Mouse (Mus musculus) forebrain, embryonic 10.5 days (tissue): ENCODE measurements around the gene Lrrc10. TPM values are rescaled to one million over a fixed set of nuclear protein-coding genes. Genes with fewer than 3 reads are reported as not detected.

Experiments used
- DNase-seq: peaks from one replicate; pipeline ENCODE4 v3.0.0-alpha.2; 2017; ENCODE audit warnings: low spot score; ENCODE audit errors: extremely low spot score
- H3K27ac ChIP-seq: fragments of 300-500 bp; sonication (generic); 2 replicates; pipeline ENCODE4 v1.5.1; 2016; ENCODE audit warnings: mild to moderate bottlenecking
- H3K27me3 ChIP-seq: fragments of 300-500 bp; sonication (generic); 2 replicates; pipeline ENCODE4 v1.6.1; 2016; ENCODE audit warnings: mild to moderate bottlenecking; ENCODE audit not compliant: poor library complexity, severe bottlenecking
- H3K36me3 ChIP-seq: fragments of 300-500 bp; sonication (generic); replicated peaks from 2 replicates; pipeline ENCODE4 v1.6.1; 2016; ENCODE audit warnings: mild to moderate bottlenecking, moderate library complexity
- H3K4me1 ChIP-seq: fragments of 300-500 bp; sonication (generic); 2 replicates; pipeline ENCODE4 v1.6.1; 2016
- H3K4me3 ChIP-seq: fragments of 300-500 bp; sonication (generic); 2 replicates; pipeline ENCODE4 v1.5.1; 2016; ENCODE audit warnings: mild to moderate bottlenecking, moderate library complexity
- H3K9me3 ChIP-seq: fragments of 300-500 bp; sonication (generic); 2 replicates; pipeline ENCODE4 v1.6.1; 2016; ENCODE audit warnings: mild to moderate bottlenecking, moderate library complexity
- WGBS: fragments of 180-500 bp; shearing (Covaris S2); methylation state at CpG from one replicate; pipeline ENCODE4 v1.1.7; 2016; 5-methylcytosine and 5-hydroxymethylcytosine counted together
- polyA plus RNA-seq: library from polyadenylated mRNA; unstranded; fragments of >200 nt; fragmentation: Nextera tagmentation; extraction: Ambion mirVana; gene quantifications from 2 replicates; pipeline ENCODE4 v1.2.1, GENCODE M21; 2016

Gene Lrrc10
- not detected in 2 replicates for polyA plus RNA-seq

DNA sequence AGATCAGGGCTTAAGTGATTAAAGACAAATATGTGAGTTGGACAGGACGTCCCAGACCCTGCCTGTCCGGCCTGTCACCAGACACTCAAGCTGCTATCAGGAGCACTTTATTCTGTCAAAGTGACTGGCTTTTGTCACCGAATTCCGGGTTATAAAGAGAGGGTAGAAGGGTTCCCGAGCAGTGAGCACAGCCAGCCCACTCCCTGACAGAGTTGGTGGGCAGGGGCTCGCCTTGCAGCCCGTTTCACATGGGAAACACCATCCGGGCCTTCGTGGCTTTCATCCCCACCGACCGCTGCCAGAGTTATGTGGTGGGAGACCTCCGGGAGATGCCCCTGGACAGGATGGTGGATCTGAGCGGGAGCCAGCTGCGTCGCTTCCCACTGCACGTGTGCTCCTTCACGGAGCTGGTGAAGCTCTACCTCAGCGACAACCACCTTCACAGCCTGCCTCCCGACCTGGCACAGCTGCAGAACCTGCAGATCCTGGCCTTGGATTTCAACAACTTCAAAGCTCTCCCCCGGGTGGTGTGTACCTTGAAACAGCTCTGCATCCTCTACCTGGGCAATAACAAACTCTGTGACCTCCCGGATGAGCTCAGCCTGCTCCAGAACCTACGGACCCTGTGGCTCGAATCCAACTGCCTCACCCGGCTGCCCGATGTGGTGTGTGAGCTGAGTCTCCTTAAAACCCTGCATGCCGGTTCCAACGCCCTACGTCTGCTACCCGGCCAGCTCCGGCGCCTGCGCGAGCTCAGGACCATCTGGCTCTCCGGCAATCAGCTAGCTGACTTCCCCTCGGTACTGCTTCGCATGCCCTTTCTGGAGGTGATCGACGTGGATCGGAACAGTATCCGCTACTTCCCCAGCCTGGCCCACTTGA is at the start of gene Lrrc10:
TSS of gene Lrrc10 (plus strand) at position 167 of the 882 bp plus-strand sequence.
- Histone ChIP-seq H3K27ac (no peak within 1 kb of the TSS; the same call in 1 of the 2 replicates), H3K4me1 (peaks cover 27% of the 10 kb centered on the region), H3K27me3 (peaks cover 17% of the 10 kb centered on the region), H3K36me3 (peaks cover 25% of the 10 kb centered on the region), H3K9me3 (no peaks in the 10 kb centered on the region), H3K4me3 (no peak within 1 kb of the TSS)
- no peak for DNase-seq
- whole genome bisulfite sequencing = 51% methylated on average over 40 of the region's 40 CpGs

- no peak for DNase-seq
- Histone ChIP-seq H3K27ac (0 out of 2 replicates have a peak overlapping the region, but pooled peaks have one; percentile 44), H3K36me3 (no peaks in the 10 kb centered on the region), H3K4me3 (no peak overlapping the region), H3K9me3 (no peaks in the 10 kb centered on the region), H3K4me1 (peaks cover 11% of the 10 kb centered on the region; the same call in 1 of the 2 replicates), H3K27me3 (no peaks in the 10 kb centered on the region)
- WGBS = 74% methylated on average over 6 of the region's 6 CpGs
Measured at GRCm38 (mm10) chr10:116995584-116996235, 49.4 kb upstream of the Lrrc10 start.

DNA sequence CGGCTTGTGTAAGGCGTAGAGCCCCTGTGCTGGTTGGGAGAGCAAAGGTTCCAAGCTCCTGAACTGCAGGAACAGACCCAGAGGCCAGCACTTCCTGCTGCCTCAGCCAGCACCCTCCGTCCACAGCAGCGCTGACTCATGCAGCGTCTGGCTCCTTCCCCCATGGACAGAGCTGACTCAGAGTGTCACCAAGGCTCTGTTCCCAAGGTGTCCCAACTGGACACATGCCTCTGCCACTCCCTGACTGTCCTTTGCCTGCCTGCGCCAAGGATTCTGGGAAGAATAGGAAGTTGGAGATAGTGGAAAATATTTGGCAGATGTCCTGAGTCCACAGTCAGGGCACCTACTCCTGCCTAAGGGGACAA is 48.9 kb upstream of the Lrrc10 start:
- Histone ChIP-seq H3K27me3 (no peaks in the 10 kb centered on the region), H3K4me1 (peaks cover 11% of the 10 kb centered on the region; the same call in 1 of the 2 replicates), H3K27ac (0 out of 2 replicates have a peak overlapping the region, but pooled peaks have one; percentile 44), H3K4me3 (no peak overlapping the region), H3K36me3 (no peaks in the 10 kb centered on the region), H3K9me3 (no peaks in the 10 kb centered on the region)
- no peak for DNase-seq
- WGBS = 73% methylated on average over 6 of the region's 6 CpGs

GRCm38 (mm10) chr10:116998716-116999455 is 46.3 kb upstream of the Lrrc10 start:
- no peak for DNase-seq
- no peaks in the 10 kb centered on the region for H3K27me3 ChIP-seq
- no peaks in the 10 kb centered on the region for H3K9me3 ChIP-seq
- no peak overlapping the region for H3K4me3 ChIP-seq
- WGBS = 90% methylated on average over 17 of the region's 17 CpGs
- H3K27ac ChIP-seq = no peak overlapping the region
- no peaks in the 10 kb centered on the region for H3K36me3 ChIP-seq
- H3K4me1 ChIP-seq = peaks cover 9% of the 10 kb centered on the region; the same call in 1 of the 2 replicates

- WGBS = 81% methylated on average over 12 of the region's 12 CpGs
- H3K27me3 ChIP-seq = no peaks in the 10 kb centered on the region
- H3K36me3 ChIP-seq = no peaks in the 10 kb centered on the region
- DNase-seq = no peak
- H3K4me1 ChIP-seq = peaks cover 4% of the 10 kb centered on the region; the same call in 1 of the 2 replicates
- H3K4me3 ChIP-seq = no peak overlapping the region
- H3K27ac ChIP-seq = no peak overlapping the region
- H3K9me3 ChIP-seq = no peaks in the 10 kb centered on the region
Measured at GRCm38 (mm10) chr10:117000975-117001374, 44.2 kb upstream of the Lrrc10 start.

DNA sequence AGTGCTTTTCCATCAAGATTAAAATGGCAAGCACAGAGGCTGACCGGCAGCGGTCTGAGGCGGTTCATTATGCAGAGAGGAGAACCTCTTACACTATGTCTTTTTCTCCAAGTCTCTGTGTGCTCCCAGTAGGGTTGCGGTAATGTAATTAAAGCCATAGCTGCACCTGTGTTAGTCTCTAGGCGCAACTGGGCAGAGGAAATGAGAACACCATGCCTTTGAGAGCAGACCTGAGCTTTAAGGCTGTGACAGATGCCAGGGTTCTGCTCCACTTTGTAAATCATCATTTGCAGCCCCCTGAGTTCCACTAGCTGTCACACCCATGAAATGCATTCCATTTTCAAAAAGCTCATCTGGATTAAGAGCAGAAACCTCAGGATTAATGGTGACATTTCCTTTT is 40.4 kb upstream of the Lrrc10 start:
- no peaks in the 10 kb centered on the region for H3K27me3 ChIP-seq
- H3K27ac ChIP-seq = no peak overlapping the region
- WGBS = 86% methylated on average over 5 of the region's 5 CpGs
- H3K4me1 ChIP-seq = no peaks in the 10 kb centered on the region
- no peak overlapping the region for H3K4me3 ChIP-seq
- no peaks in the 10 kb centered on the region for H3K36me3 ChIP-seq
- no peak for DNase-seq
- H3K9me3 ChIP-seq = no peaks in the 10 kb centered on the region

- no peak for DNase-seq
- Histone ChIP-seq H3K4me1 (0 out of 2 replicates have a peak, but pooled peaks cover under 1% of the 10 kb centered on the region), H3K27me3 (no peaks in the 10 kb centered on the region), H3K27ac (no peak overlapping the region), H3K36me3 (no peaks in the 10 kb centered on the region), H3K9me3 (no peaks in the 10 kb centered on the region), H3K4me3 (no peak overlapping the region)
- 87% methylated on average over 12 of the region's 12 CpGs for WGBS
Measured at GRCm38 (mm10) chr10:117005707-117006464, 39.3 kb upstream of the Lrrc10 start.

DNA sequence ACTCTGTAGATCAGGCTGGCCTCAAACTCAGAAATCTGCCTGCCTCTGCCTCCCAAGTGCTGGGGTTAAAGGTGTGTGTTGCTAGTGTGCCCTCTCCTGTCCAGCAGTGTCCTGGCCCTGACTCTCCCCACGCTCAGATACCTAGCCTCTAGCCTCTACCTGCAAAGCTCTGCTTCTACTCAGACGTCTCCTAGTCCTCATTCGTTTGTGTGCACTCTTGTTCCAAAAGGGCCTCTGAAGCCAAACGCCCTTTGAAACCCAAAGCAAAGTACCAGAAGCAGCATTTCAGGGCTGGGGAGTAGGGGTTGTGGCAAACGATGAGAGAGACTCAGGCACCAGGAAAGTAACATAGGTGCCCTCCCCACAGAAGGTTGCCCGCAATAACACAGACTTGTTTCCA is 35.5 kb upstream of the Lrrc10 start:
- no peak overlapping the region for H3K27ac ChIP-seq
- 93% methylated on average over 6 of the region's 6 CpGs for WGBS
- H3K27me3 ChIP-seq = 0 out of 2 replicates have a peak, but pooled peaks cover under 1% of the 10 kb centered on the region

GRCm38 (mm10) chr10:117011047-117011446 is 34.1 kb upstream of the Lrrc10 start:
- Histone ChIP-seq H3K4me3 (no peak overlapping the region), H3K27me3 (peaks cover 6% of the 10 kb centered on the region; the same call in 1 of the 2 replicates), H3K27ac (no peak overlapping the region), H3K36me3 (no peaks in the 10 kb centered on the region), H3K4me1 (peaks cover 6% of the 10 kb centered on the region; the same call in 1 of the 2 replicates), H3K9me3 (no peaks in the 10 kb centered on the region)
- 51% methylated on average over 8 of the region's 8 CpGs for WGBS
- DNase-seq = no peak

More for the DNA sequence above, 35.5 kb upstream of the Lrrc10 start:
- no peak overlapping the region for H3K4me3 ChIP-seq
- DNase-seq = no peak
- no peaks in the 10 kb centered on the region for H3K36me3 ChIP-seq
- H3K9me3 ChIP-seq = no peaks in the 10 kb centered on the region
- peaks cover 6% of the 10 kb centered on the region; the same call in 1 of the 2 replicates for H3K4me1 ChIP-seq

GRCm38 (mm10) chr10:117013689-117014390 is 31.3 kb upstream of the Lrrc10 start:
- DNase-seq = no peak

GRCm38 (mm10) chr10:117014565-117014964 is 30.6 kb upstream of the Lrrc10 start:
- Histone ChIP-seq H3K9me3 (no peaks in the 10 kb centered on the region), H3K4me1 (peaks cover 20% of the 10 kb centered on the region), H3K36me3 (no peaks in the 10 kb centered on the region), H3K27me3 (peaks cover 10% of the 10 kb centered on the region), H3K27ac (no peak overlapping the region), H3K4me3 (no peak overlapping the region)
- DNase-seq = no peak
- WGBS = 90% methylated on average over 5 of the region's 5 CpGs

More at GRCm38 (mm10) chr10:117013689-117014390, 31.3 kb upstream of the Lrrc10 start:
- H3K27ac ChIP-seq = no peak overlapping the region
- H3K4me3 ChIP-seq = no peak overlapping the region
- WGBS = 60% methylated on average over 12 of the region's 12 CpGs
- H3K27me3 ChIP-seq = peaks cover 6% of the 10 kb centered on the region; the same call in 1 of the 2 replicates
- no peaks in the 10 kb centered on the region for H3K36me3 ChIP-seq
- H3K4me1 ChIP-seq = peaks cover 19% of the 10 kb centered on the region
- no peaks in the 10 kb centered on the region for H3K9me3 ChIP-seq
